Mouse (Mus musculus) B cell, adult 2 months (primary cell): Measurements from ENCODE around the gene Ubap1.

ENCODE experiments used
- DNase-seq, 2 experiments: peaks; one replicate each; pipeline ENCODE4 v3.0.0; 2022

Gene Ubap1

DNA sequence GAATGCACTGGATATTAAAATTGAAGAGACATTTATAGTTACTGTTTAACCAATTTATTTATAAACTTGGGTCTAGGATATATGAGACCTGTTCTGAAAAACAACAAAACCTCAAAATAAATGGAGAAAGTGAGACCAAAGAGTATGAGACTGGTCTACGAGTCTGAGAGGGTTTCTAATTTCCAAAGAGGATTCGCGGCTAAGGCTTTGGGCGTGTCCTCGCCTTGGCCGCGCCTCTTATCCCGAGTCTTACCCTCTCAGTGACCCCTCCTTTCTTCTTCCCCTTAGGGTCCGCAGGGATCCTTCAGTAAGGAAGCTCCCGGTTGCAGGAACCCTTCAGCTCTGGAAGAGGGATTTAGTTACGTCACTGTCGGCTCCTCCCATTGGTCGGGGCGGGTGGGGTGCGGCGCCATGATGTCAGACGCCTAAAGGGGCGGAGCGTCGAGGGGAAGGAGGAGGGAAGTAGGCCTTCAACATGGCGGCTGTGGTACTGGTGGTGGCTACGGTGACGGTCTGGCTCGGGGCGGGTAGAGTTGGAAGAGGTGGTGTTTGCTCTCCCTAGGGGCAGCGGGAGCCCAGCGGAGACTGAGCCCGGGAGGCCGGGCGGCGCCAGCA, at the start of gene Ubap1:
Gene Ubap1, plus strand, starts transcription at position 413 of the 615 bp plus-strand sequence.
- DNase-seq: peak; percentile 90 to 91

DNA sequence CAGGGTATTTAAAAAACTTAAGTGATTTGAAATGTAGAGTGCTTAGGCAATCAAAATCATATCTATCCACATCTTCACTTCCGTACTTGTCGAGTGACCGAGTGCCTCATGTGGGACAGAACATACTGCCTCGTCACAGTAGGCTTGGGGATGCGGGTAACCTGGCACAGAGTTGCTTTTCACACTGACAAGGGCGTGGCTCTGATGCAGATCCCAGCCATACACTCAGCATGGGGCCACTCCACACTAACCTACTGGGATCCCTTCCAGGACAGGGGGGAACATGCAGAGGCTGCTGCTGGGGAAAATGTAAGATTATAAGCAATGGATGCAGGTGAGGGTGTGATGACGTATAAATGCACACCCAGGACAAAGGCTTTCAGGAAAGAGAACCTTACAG, 45.1 kb upstream of the Ubap1 start:
- no peak for DNase-seq

- DNase-seq: peak; percentile 13 to 14
Measured at GRCm38 (mm10) chr4:41304302-41304701, 44.5 kb upstream of the Ubap1 start.

DNA sequence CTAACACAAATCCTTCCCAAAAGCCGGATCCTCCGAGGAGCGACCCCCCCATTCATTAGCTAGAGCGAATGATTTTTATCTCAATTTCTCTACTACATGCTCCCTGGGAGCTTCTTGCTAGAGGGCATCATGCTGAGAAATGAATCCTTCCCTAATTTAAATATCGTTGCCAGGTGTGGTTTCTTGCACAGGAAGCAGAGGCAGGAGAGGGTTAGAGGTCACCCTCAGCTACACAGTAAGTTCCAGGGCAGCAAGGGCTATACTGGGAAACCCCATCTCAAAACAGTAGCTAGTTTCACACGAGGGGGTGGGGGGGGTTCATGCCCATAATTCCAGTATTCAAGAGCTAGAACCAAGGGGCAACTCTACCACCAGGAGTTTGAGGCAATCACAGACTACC, 41.4 kb upstream of the Ubap1 start:
- peak; percentile 32 to 38 for DNase-seq

DNA sequence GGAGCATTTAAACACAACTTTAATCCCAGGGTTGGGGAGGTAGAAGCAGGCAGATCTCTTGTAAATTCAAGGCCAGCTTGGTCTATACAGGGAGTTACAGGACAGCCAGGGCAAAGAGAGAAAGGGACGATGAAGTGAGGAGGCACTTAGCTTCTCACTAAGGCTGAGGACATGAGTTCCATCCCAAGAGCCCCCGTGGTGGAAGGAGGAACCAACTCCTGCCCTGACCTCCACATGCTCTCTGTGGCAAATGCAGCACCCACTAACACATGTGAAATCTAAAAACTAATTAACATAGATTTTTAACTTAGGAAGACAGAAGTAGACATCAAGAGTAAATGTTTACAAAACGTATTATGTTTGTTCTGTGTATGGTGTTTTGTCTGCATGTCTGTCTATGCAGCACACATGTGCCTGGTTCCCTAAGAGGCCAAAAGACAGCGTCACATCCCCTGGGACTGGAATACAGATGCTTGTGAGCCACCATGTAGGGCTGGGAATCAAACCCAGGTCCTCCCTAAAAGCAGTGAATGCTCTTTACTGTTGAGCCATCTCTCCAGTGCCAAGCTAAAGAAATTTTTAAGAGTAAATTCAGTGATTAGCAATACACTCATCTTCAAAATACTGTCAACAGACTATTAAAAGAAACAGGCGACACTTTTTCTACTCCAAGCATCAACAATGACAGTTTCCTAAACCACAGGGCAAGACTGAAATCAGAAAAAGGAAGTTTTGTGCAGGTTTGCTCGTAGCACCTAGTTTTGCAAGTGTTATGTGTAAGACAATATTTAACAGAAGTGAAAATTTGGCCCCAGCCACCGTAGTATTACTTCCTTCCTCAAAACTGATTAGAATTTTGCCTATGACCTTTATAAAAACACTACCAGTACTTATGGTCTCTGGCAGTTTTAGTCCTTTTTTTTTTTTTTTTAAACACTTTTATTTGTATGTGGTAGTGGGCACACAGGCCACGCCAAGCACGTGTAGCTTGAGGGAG, 37.9 kb upstream of the Ubap1 start:
- DNase-seq: peak; percentile 67 to 78

DNA sequence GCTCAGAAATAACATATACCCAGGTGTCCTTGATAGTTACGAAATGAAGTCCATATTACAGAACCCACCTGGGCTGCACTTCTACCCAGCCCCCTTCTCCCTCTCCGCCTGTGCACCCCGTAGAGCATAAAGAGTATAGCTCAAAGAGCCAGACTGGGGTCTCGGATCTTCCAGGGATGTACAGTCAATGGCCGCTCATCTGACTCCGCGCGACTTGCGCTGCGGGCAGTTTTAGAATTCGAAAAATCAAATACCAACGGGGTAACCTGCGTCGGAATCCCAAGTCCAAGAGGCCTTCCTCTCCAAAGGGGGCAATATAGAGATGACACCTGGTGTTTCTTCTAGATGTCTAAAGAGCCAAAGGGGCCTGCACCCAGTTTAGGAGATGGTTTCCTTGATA, 35.1 kb upstream of the Ubap1 start:
- peak in 1 of 2 experiments; percentile 14 for DNase-seq

GRCm38 (mm10) chr4:41314141-41315129, 34.4 kb upstream of the Ubap1 start, which contains the start of gene Dcaf12:
Gene Dcaf12, minus strand, starts transcription at chr4:41314889.
- DNase-seq: peak; percentile 92 to 93

GRCm38 (mm10) chr4:41315173-41315572, 33.6 kb upstream of the Ubap1 start:
- DNase-seq: peak; percentile 10 to 13

DNA sequence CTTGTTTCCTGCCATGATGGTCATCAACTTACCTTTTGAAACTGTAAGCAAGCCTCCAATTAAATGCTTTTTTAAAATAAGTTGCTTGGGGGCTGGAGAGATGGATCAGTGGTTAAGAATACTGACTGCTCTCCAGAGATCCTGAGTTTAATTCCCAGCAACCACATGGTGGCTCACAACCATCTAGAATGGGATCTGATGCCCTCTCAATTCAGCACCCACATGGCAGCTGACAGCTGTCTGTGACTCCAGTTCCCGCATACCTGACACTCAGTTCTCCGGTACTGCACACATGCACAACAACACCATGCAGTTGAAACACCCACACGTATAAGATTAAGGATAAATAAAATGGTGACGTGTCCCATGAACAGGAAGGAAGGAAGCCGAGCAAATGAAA, 30.5 kb upstream of the Ubap1 start:
- no peak for DNase-seq

DNA sequence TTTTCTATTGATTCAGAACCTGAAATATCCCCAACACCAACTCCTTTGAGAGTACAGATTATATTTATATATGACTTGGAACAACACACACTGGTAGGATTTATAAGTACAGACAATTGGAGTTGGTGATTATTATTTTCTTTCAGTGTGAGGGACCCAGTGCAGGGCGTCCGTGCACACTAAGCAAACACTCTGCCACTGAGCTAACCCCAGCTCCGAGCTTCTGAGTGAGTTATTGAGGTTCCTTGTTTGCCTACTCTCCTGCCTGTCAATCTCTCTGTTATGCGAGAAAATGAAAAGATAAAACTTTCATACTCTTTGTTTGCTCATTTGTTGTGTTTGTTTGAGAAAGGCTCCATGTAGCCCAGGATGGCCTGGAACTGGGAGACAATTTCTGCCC, 27.8 kb upstream of the Ubap1 start:
- no peak for DNase-seq

- no peak for DNase-seq
Measured at GRCm38 (mm10) chr4:41326876-41327275, 21.9 kb upstream of the Ubap1 start.

GRCm38 (mm10) chr4:41329481-41329880, 19.3 kb upstream of the Ubap1 start:
- DNase-seq: no peak

GRCm38 (mm10) chr4:41331085-41331484, 17.7 kb upstream of the Ubap1 start:
- no peak for DNase-seq

DNA sequence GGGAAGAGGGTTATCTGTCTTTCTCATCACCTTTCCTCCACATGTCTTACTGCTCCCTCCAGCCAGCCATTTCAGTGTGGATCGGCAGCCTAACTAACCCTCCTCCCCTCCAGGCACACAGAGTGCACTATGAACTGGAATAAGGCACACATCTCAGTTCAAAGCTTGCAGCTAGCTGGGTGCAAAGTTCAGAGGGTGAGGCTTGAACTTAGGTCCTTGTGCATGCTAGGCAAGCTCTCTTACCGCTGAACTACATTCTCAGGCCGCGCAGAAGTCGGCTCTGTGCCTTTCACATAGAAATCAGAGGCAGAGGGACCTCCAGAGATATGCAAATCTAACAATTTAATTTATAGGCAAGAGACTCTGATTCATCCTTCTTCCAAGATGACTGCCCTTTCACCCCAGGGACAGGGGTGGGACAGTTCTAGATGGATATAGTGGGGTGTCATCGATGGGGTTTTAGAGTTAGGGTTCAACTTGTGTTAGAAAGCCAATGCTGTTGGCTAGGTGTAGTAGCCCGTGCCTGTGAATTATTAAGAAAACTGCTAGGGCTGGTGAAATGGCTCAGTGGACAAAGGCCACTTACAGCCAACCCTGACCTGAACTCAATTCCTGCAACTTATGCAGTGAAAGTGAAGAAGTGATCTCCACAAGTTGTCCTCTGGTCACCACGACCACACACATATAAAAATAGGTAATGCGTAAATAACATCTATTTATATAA, 16.9 kb upstream of the Ubap1 start:
- no peak for DNase-seq

GRCm38 (mm10) chr4:41336546-41336945, 12.2 kb upstream of the Ubap1 start:
- no peak for DNase-seq

- DNase-seq: no peak
Measured at GRCm38 (mm10) chr4:41340912-41341550, 7.8 kb upstream of the Ubap1 start.

DNA sequence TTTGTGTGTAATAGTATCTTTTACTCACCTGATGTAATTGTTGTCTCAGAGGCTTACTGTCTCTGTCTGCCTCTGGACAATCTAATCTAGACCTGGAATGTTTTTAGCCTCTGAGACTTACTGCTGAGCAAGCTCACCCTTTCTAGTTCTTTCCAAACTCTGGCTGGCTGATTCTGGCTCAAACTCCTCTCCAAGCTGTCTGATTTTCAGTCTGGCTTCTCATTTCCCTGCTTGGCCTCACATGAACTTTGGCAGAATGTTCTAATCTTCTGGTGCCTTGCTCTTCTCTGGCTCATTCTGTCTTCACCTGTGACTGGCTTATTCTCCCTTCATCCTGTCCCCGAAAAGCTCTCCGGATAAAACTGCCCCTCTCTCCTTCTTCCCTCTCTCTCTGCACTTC, 2.8 kb upstream of the Ubap1 start:
- DNase-seq: no peak

DNA sequence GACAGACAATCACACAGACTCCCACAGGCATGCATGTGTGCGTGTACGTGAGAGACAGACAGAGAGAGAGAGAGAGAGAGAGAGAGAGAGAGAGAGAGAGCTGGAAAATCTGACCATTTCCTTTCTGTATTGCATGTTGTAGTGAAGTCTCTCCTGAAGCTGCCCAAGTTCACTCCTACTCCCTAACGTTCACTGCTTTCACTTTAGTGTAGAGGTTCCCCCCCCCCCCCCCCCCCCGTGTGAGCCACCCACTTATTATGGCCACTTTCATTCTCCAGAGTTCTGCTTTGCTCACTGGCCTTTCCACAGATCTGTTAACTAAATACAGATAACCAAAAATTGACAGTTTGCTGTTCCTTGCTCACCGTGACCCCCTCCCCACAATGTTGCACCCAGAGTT, 957 bp upstream of the Ubap1 start:
- peak; percentile 25 to 27 for DNase-seq

DNA sequence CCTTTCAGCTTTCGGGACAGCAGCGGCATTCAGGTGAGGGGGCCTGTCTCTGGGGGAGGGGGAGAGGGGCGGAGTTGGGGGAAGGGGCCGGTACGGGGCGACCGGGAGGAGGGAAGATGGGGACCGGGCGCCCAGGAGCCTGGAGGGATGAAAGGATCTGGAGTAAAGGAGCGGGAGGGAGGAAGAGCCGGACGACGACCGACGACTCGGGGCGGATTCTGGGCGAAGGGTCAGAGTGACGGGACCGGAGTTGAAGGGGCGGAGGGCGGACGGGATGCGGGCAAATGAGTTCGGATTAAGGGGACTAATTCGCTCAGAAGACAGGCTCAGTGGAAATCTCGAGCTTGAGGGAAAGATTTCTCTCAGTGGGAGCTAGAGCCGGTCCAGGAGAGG, 399 bp downstream of the Ubap1 start:
- peak in 1 of 2 experiments; percentile 31 for DNase-seq

GRCm38 (mm10) chr4:41352758-41353157, 4.0 kb downstream of the Ubap1 start:
- DNase-seq: no peak

DNA sequence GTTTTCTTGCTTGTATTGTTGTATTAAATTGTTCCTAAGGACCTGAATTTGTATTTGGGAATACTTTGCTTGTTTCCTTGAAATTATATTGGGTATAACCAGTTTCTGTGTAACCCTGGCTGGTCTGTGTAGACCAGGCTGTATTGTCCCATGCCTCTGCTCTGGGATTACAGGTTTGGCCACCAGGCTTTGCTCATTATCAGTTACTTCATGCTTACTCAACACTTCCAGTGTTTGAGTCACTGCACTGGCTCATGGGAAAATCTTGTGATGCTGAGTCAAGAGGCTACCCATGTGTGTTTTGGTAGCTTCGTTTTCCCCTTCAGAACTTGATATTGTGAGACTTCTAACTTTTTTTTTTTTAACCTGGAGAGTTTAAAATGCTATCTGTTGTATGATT, 4.5 kb downstream of the Ubap1 start:
- no peak for DNase-seq

GRCm38 (mm10) chr4:41357154-41357553, 8.4 kb downstream of the Ubap1 start:
- DNase-seq: no peak
